Mouse (Mus musculus) stomach, embryonic 14.5 days (tissue): ENCODE results near the gene Rhobtb1. TPM values are rescaled to one million over a fixed set of nuclear protein-coding genes. Genes with fewer than 3 reads are reported as not detected.
A peak's percentile ranks its signal among the peaks of the same experiment; 100 is the strongest.

Experiments
- ATAC-seq: fragments of 200-750 bp; cut with Nextera tagmentation; 2 replicates; pipeline ENCODE4 v1.8.0; 2017; ENCODE audit warnings: low read depth, moderate TSS enrichment; ENCODE audit not compliant: insufficient number of reproducible peaks, insufficient read depth, low FRiP score
- H3K27ac ChIP-seq: fragments of 300-500 bp; sonication (generic); 2 replicates; pipeline ENCODE4 v1.5.1; 2014; ENCODE audit warnings: mild to moderate bottlenecking, low read length, moderate library complexity, mixed read lengths
- H3K27me3 ChIP-seq: fragments of 300-500 bp; sonication (generic); 2 replicates; pipeline ENCODE4 v1.6.1; 2014; ENCODE audit warnings: low read length, control low read depth, mixed read lengths; ENCODE audit not compliant: control insufficient read depth, insufficient read depth
- H3K36me3 ChIP-seq: fragments of 300-500 bp; sonication (generic); 2 replicates; pipeline ENCODE4 v1.6.1; 2014; ENCODE audit warnings: mild to moderate bottlenecking, control low read depth, low read length, moderate library complexity, mixed read lengths; ENCODE audit not compliant: control insufficient read depth, insufficient read depth
- H3K4me1 ChIP-seq: fragments of 300-500 bp; sonication (generic); 2 replicates; pipeline ENCODE4 v1.6.1; 2014; ENCODE audit warnings: low read length, control low read depth, mixed read lengths; ENCODE audit not compliant: control insufficient read depth, insufficient read depth
- H3K4me2 ChIP-seq: fragments of 300-500 bp; sonication (generic); replicated peaks from 2 replicates; pipeline ENCODE4 v1.6.1; 2014; ENCODE audit warnings: low read depth, low read length, control low read depth
- H3K4me3 ChIP-seq: fragments of 300-500 bp; sonication (generic); 2 replicates; pipeline ENCODE4 v1.5.1; 2014; ENCODE audit warnings: low read depth, low read length, control low read depth
- H3K9ac ChIP-seq: fragments of 300-500 bp; sonication (generic); replicated peaks from 2 replicates; pipeline ENCODE4 v1.6.1; 2014; ENCODE audit warnings: low read depth, mild to moderate bottlenecking, control low read depth, low read length, moderate library complexity, mixed read lengths
- H3K9me3 ChIP-seq: fragments of 300-500 bp; sonication (generic); 2 replicates; pipeline ENCODE4 v1.6.1; 2016; ENCODE audit warnings: low read depth, low read length, control low read depth; ENCODE audit not compliant: control insufficient read depth
- WGBS: fragments of 180-500 bp; shearing (Covaris S2); extraction: QIAGEN DNeasy Blood & Tissue Kit; methylation state at CpG from one replicate; pipeline ENCODE4 v1.1.7; 2014; 5-methylcytosine and 5-hydroxymethylcytosine counted together
- polyA plus RNA-seq: library from polyadenylated mRNA; unstranded; fragments of >200 nt; fragmentation: Nextera tagmentation; extraction: Ambion mirVana; gene quantifications from 2 replicates; pipeline ENCODE4 v1.2.1, GENCODE M21; 2014

The Rhobtb1 gene
- polyA plus RNA-seq, 1 experiment from 2014 or later = 37.0 TPM

- H3K9ac ChIP-seq = no peak overlapping the region
- no peak overlapping the region for H3K4me3 ChIP-seq
- peaks cover 29% of the 10 kb centered on the region; the same call in 1 of the 2 replicates for H3K4me1 ChIP-seq
- WGBS = 57% methylated on average over 2 of the region's 2 CpGs
- ATAC-seq = no peak
- H3K27me3 ChIP-seq = no peaks in the 10 kb centered on the region
- no peaks in the 10 kb centered on the region for H3K9me3 ChIP-seq
- peaks cover under 1% of the 10 kb centered on the region for H3K36me3 ChIP-seq
- peak overlapping the region; percentile 44; the same call in 1 of the 2 replicates for H3K27ac ChIP-seq
- no peak overlapping the region for H3K4me2 ChIP-seq
These were observed 112.7 kb downstream of the Rhobtb1 start for GRCm38 (mm10) chr10:69263906-69264305.

GRCm38 (mm10) chr10:69265421-69265820, 114.2 kb downstream of the Rhobtb1 start:
- 72% methylated on average over 15 of the region's 15 CpGs for WGBS
- Histone ChIP-seq H3K4me2 (0 out of 2 replicates have a peak overlapping the region, but pooled peaks have one; percentile 5), H3K4me3 (no peak overlapping the region), H3K36me3 (peaks cover 9% of the 10 kb centered on the region), H3K9ac (no peak overlapping the region), H3K4me1 (peaks cover 27% of the 10 kb centered on the region; the same call in 1 of the 2 replicates), H3K9me3 (no peaks in the 10 kb centered on the region), H3K27me3 (no peaks in the 10 kb centered on the region), H3K27ac (peak overlapping the region; percentile 2)
- ATAC-seq = peak; percentile 40; the same call in 1 of the 2 replicates

GRCm38 (mm10) chr10:69268061-69268643, 116.9 kb downstream of the Rhobtb1 start:
- Histone ChIP-seq H3K36me3 (peaks cover 19% of the 10 kb centered on the region), H3K9ac (no peak overlapping the region), H3K27me3 (no peaks in the 10 kb centered on the region), H3K4me2 (no peak overlapping the region), H3K4me1 (peaks cover 7% of the 10 kb centered on the region; the same call in 1 of the 2 replicates), H3K4me3 (no peak overlapping the region), H3K27ac (no peak overlapping the region), H3K9me3 (no peaks in the 10 kb centered on the region)
- 68% methylated on average over 10 of the region's 10 CpGs for WGBS
- no peak for ATAC-seq

- peaks cover 24% of the 10 kb centered on the region for H3K36me3 ChIP-seq
- H3K4me1 ChIP-seq = no peaks in the 10 kb centered on the region
- no peak overlapping the region for H3K4me2 ChIP-seq
- no peak overlapping the region for H3K9ac ChIP-seq
- WGBS = 66% methylated on average over 10 of the region's 10 CpGs
- H3K9me3 ChIP-seq = no peaks in the 10 kb centered on the region
- H3K4me3 ChIP-seq = no peak overlapping the region
- no peak overlapping the region for H3K27ac ChIP-seq
- ATAC-seq = peak; percentile 39; the same call in 1 of the 2 replicates
- no peaks in the 10 kb centered on the region for H3K27me3 ChIP-seq
These were observed 120.2 kb downstream of the Rhobtb1 start for GRCm38 (mm10) chr10:69271436-69271835.

- Histone ChIP-seq H3K9me3 (no peaks in the 10 kb centered on the region), H3K4me3 (no peak overlapping the region), H3K4me1 (no peaks in the 10 kb centered on the region), H3K4me2 (no peak overlapping the region), H3K27ac (no peak overlapping the region), H3K9ac (no peak overlapping the region), H3K27me3 (no peaks in the 10 kb centered on the region), H3K36me3 (peaks cover 34% of the 10 kb centered on the region)
- 66% methylated on average over 5 of the region's 5 CpGs for WGBS
- ATAC-seq = no peak
These were observed 123.0 kb downstream of the Rhobtb1 start for GRCm38 (mm10) chr10:69274275-69274674.

GRCm38 (mm10) chr10:69274705-69275104, 123.5 kb downstream of the Rhobtb1 start:
- Histone ChIP-seq H3K27me3 (no peaks in the 10 kb centered on the region), H3K4me1 (no peaks in the 10 kb centered on the region), H3K4me3 (no peak overlapping the region), H3K4me2 (no peak overlapping the region), H3K9me3 (no peaks in the 10 kb centered on the region), H3K27ac (no peak overlapping the region), H3K36me3 (peaks cover 34% of the 10 kb centered on the region), H3K9ac (no peak overlapping the region)
- no peak for ATAC-seq

- Histone ChIP-seq H3K4me2 (no peak overlapping the region), H3K9me3 (no peaks in the 10 kb centered on the region), H3K4me3 (no peak overlapping the region), H3K4me1 (no peaks in the 10 kb centered on the region), H3K36me3 (peaks cover 31% of the 10 kb centered on the region), H3K27ac (no peak overlapping the region), H3K27me3 (no peaks in the 10 kb centered on the region), H3K9ac (no peak overlapping the region)
- 89% methylated on average over 12 of the region's 12 CpGs for WGBS
- ATAC-seq = no peak
These were observed 124.9 kb downstream of the Rhobtb1 start for GRCm38 (mm10) chr10:69275811-69276775.

- no peak overlapping the region for H3K9ac ChIP-seq
- no peak overlapping the region for H3K4me3 ChIP-seq
- no peak overlapping the region for H3K27ac ChIP-seq
- peaks cover 37% of the 10 kb centered on the region for H3K36me3 ChIP-seq
- H3K9me3 ChIP-seq = no peaks in the 10 kb centered on the region
- no peak for ATAC-seq
- H3K27me3 ChIP-seq = no peaks in the 10 kb centered on the region
- no peaks in the 10 kb centered on the region for H3K4me1 ChIP-seq
- WGBS = 83% methylated on average over 9 of the region's 9 CpGs
- no peak overlapping the region for H3K4me2 ChIP-seq
These were observed 125.7 kb downstream of the Rhobtb1 start for GRCm38 (mm10) chr10:69276920-69277435.
